8 mouse cellular contexts compared by ENCODE assay signal in the genomic region with DNA sequence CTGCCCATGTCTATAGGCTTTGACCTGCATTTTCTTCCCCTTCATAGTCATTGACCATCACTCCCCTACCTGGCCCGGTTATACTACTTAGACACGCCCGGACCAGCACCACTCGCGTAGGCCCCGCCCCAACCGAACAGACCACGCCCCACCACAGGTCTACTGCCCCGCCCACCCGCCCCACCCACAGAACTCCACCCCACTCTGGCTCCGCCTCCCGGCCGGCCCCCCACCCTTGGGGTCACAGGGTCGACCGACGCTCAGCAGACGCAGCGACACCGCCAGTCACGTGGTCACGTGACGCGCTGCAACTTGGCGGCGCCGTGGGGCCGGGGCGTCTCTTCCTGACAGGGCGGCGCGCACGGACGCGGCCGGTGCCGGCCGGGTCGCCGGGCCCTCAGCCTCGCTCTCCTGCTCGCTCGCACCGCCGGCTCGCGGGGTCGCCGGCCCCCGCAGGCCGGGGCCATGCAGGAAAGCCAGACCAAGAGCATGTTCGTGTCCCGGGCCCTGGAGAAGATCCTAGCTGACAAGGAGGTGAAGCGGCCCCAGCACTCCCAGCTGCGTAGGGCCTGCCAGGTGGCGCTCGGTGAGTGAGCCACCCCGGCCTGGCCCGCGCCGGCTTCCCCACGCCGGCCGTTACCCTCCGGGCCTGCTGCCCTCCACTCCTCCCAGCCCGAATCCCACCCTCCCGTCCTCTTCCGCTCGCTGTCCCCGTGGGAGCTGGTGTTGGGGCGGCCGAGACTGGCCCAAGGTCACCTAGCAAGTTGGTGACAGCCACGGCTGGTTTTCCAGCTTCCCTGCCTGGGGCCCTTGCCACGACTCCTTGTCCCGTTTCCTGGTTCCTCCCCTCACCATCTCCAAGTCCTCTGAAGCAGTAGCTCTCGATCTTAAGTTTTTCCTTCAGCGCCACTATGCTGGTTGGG. TPM values are rescaled to one million over a fixed set of nuclear protein-coding genes. Genes with fewer than 3 reads are reported as not detected.
DNase-seq lines count a peak whose midpoint lies in the region; ATAC-seq and TF ChIP-seq lines count a peak whose summit lies in the region.

A gene (plus strand): TSS at position 339 of the 923 bp plus-strand sequence.

- peak within 1 kb of the TSS; percentile 60 for H3K27ac ChIP-seq in embryonic facial prominence, embryonic 13.5 days
- peak within 1 kb of the TSS; percentile 95 for H3K27ac ChIP-seq in kidney, adult 2 months (ENCODE audit: insufficient read depth, low read depth, low read length)
- no peak within 1 kb of the TSS for H3K27ac ChIP-seq in limb, embryonic 11.5 days (replicated peaks; ENCODE audit: low read depth, low read length)
- H3K27ac ChIP-seq in midbrain, embryonic 13.5 days = peak within 1 kb of the TSS; percentile 68
- peak within 1 kb of the TSS; percentile 67 for H3K27ac ChIP-seq in small intestine, adult 2 months (ENCODE audit: insufficient read depth, low read depth, low read length)

- peak; percentile 82 for ATAC-seq in embryonic facial prominence, embryonic 13.5 days (ENCODE audit: insufficient number of reproducible peaks, insufficient read depth, low FRiP score, low TSS enrichment, low read depth)
- peak; percentile 76 for ATAC-seq in limb, embryonic 11.5 days (ENCODE audit: insufficient number of reproducible peaks, low FRiP score, low TSS enrichment, low read depth)
- peak; percentile 88 for ATAC-seq in midbrain, embryonic 13.5 days

- WGBS in embryonic facial prominence, embryonic 13.5 days = under 1% methylated on average over 76 of the region's 76 CpGs
- under 1% methylated on average over 73 of the region's 76 CpGs for WGBS in kidney, adult 2 months
- WGBS in limb, embryonic 11.5 days = under 1% methylated on average over 66 of the region's 76 CpGs
- WGBS in midbrain, embryonic 13.5 days = under 1% methylated on average over 76 of the region's 76 CpGs
- under 1% methylated on average over 76 of the region's 76 CpGs for WGBS in small intestine, adult 2 months

- peak within 1 kb of the TSS; percentile 89 for H3K4me2 ChIP-seq in embryonic facial prominence, embryonic 13.5 days
- H3K4me2 ChIP-seq in limb, embryonic 11.5 days (ENCODE audit: low read depth, severe bottlenecking) = peak within 1 kb of the TSS; percentile 83
- peak within 1 kb of the TSS; percentile 91 for H3K4me2 ChIP-seq in midbrain, embryonic 13.5 days (replicated peaks)

- H3K36me3 ChIP-seq in embryonic facial prominence, embryonic 13.5 days = no peaks in the 10 kb centered on the region
- H3K36me3 ChIP-seq in kidney, adult 2 months (ENCODE audit: control insufficient read depth, insufficient read depth, low read length) = no peaks in the 10 kb centered on the region
- no peaks in the 10 kb centered on the region for H3K36me3 ChIP-seq in limb, embryonic 11.5 days (ENCODE audit: control insufficient read depth, insufficient read depth, low read length)
- no peaks in the 10 kb centered on the region for H3K36me3 ChIP-seq in midbrain, embryonic 13.5 days
- H3K36me3 ChIP-seq in small intestine, adult 2 months (ENCODE audit: control insufficient read depth, insufficient read depth, low read length) = no peaks in the 10 kb centered on the region

- peaks cover 12% of the 10 kb centered on the region for H3K4me1 ChIP-seq in embryonic facial prominence, embryonic 13.5 days
- peaks cover 10% of the 10 kb centered on the region for H3K4me1 ChIP-seq in kidney, adult 2 months (ENCODE audit: control insufficient read depth, insufficient read depth, low read length)
- peaks cover 11% of the 10 kb centered on the region; the same call in 1 of the 2 replicates for H3K4me1 ChIP-seq in limb, embryonic 11.5 days (ENCODE audit: control insufficient read depth, insufficient read depth, low read length)
- H3K4me1 ChIP-seq in midbrain, embryonic 13.5 days (replicated peaks) = peaks cover 13% of the 10 kb centered on the region
- peaks cover 5% of the 10 kb centered on the region; the same call in 1 of the 2 replicates for H3K4me1 ChIP-seq in small intestine, adult 2 months (ENCODE audit: control insufficient read depth, insufficient read depth, insufficient read length, low read length)

- no peak for TF ChIP-seq CTCF in kidney, adult 2 months (conservative IDR thresholded peaks at IDR 0.05; ENCODE audit: insufficient read depth, insufficient read length, low read depth, low read length)
- TF ChIP-seq CTCF in small intestine, adult 2 months (IDR thresholded peaks at IDR 0.05; ENCODE audit: extremely low read depth, insufficient read length, insufficient replicate concordance, low read depth, low read length) = no peak

- peak; percentile 87 for DNase-seq in 3T3-L1 (ENCODE audit: low read depth, low spot score)
- DNase-seq in adrenal gland, postnatal 36 days = peak; percentile 93 to 96
- peak; percentile 90 to 93 for DNase-seq in heart, adult 18-20 months
- peak; percentile 95 for DNase-seq in kidney, adult 2 months
- DNase-seq in limb, embryonic 11.5 days (ENCODE audit: low spot score) = peak; percentile 88

- TF ChIP-seq POLR2A in kidney, adult 2 months (IDR thresholded peaks at IDR 0.05; ENCODE audit: low read depth, low read length) = peak; percentile 45
- TF ChIP-seq POLR2A in small intestine, adult 2 months (IDR thresholded peaks at IDR 0.05; ENCODE audit: low read depth, low read length) = peak; percentile 85

- H3K4me3 ChIP-seq in embryonic facial prominence, embryonic 13.5 days = peak within 1 kb of the TSS; percentile 81
- peak within 1 kb of the TSS; percentile 100 for H3K4me3 ChIP-seq in kidney, adult 2 months (ENCODE audit: insufficient read depth, low read depth, low read length)
- peak within 1 kb of the TSS; percentile 76 for H3K4me3 ChIP-seq in limb, embryonic 11.5 days (ENCODE audit: low read depth, low read length)
- peak within 1 kb of the TSS; percentile 78 for H3K4me3 ChIP-seq in midbrain, embryonic 13.5 days (replicated peaks)
- H3K4me3 ChIP-seq in small intestine, adult 2 months (ENCODE audit: low read depth, low read length) = peak within 1 kb of the TSS; percentile 99

- H3K27me3 ChIP-seq in embryonic facial prominence, embryonic 13.5 days = no peaks in the 10 kb centered on the region
- no peaks in the 10 kb centered on the region for H3K27me3 ChIP-seq in kidney, adult 2 months (replicated peaks; ENCODE audit: control insufficient read depth, insufficient read depth, low read length)
- no peaks in the 10 kb centered on the region for H3K27me3 ChIP-seq in limb, embryonic 11.5 days (ENCODE audit: control insufficient read depth, insufficient read depth, low read length)
- H3K27me3 ChIP-seq in midbrain, embryonic 13.5 days = no peaks in the 10 kb centered on the region
- no peaks in the 10 kb centered on the region for H3K27me3 ChIP-seq in small intestine, adult 2 months (ENCODE audit: control insufficient read depth, insufficient read depth, low read length)

- no peaks in the 10 kb centered on the region for H3K9me3 ChIP-seq in embryonic facial prominence, embryonic 13.5 days
- H3K9me3 ChIP-seq in limb, embryonic 11.5 days (ENCODE audit: control insufficient read depth, low read length) = no peaks in the 10 kb centered on the region
- no peaks in the 10 kb centered on the region for H3K9me3 ChIP-seq in midbrain, embryonic 13.5 days

- peak within 1 kb of the TSS; percentile 84 for H3K9ac ChIP-seq in embryonic facial prominence, embryonic 13.5 days
- H3K9ac ChIP-seq in limb, embryonic 11.5 days (ENCODE audit: low read length) = peak within 1 kb of the TSS; percentile 63
- peak within 1 kb of the TSS; percentile 82 for H3K9ac ChIP-seq in midbrain, embryonic 13.5 days (replicated peaks)

RNA-seq across cellular contexts. Expression of the gene that starts here (rescaled TPM):
- total RNA-seq in adrenal gland, postnatal 36 days (2021) = 10 to 100 TPM; 67.6 to 76.9 TPM
- 3.5 and 3.7 TPM in 2 replicates for polyA plus RNA-seq in embryonic facial prominence, embryonic 13.5 days (2015; fragmentation: Nextera tagmentation; extraction: Ambion mirVana)
- 10 to 100 TPM; 48.5 to 49.4 TPM for total RNA-seq in heart, adult 18-20 months (2021)
- polyA plus RNA-seq in kidney, adult 2 months (2012; rRNA removed) = 17.9 and 18.7 TPM in 2 replicates
- 4.8 and 5.7 TPM in 2 replicates for polyA plus RNA-seq in limb, embryonic 11.5 days (2014; fragmentation: Nextera tagmentation; extraction: Ambion mirVana)
- 3.2 and 3.4 TPM in 2 replicates for polyA plus RNA-seq in midbrain, embryonic 13.5 days (2015; fragmentation: Nextera tagmentation; extraction: Ambion mirVana)
- polyA plus RNA-seq in small intestine, adult 2 months (2012; rRNA removed) = 6.8 and 11.6 TPM in 2 replicates
